Mouse (Mus musculus) layer of hippocampus, postnatal 25 days (tissue): ENCODE measurements around the gene Usf1. TPM values are rescaled to one million over a fixed set of nuclear protein-coding genes. Genes with fewer than 3 reads are reported as not detected.

Experiments used
- DNase-seq, 2 experiments: peaks; one replicate each; pipeline ENCODE4 v3.0.0; 2022; ENCODE audit warnings: mixed read lengths in 2 of 2, low spot score in 1 of 2; ENCODE audit errors: extremely low spot score in 1 of 2
- total RNA-seq, 2 experiments: library from RNA; stranded (reverse); gene quantifications; 2 replicates each; pipeline ENCODE4 v1.2.3; 2021

Gene Usf1
- total RNA-seq, 2 experiments from 2014 or later = 113 to 139 TPM

- DNase-seq = no peak
Measured at GRCm38 (mm10) chr1:171413608-171414007, 2.5 kb downstream of the Usf1 start.

GRCm38 (mm10) chr1:171418660-171419059, 7.5 kb downstream of the Usf1 start, which contains the start of gene Tstd1:
TSS of gene Tstd1 (plus strand) at chr1:171418872.
- DNase-seq = no peak

GRCm38 (mm10) chr1:171419291-171419882, 8.3 kb downstream of the Usf1 start:
- DNase-seq = no peak

GRCm38 (mm10) chr1:171419905-171420304, 8.8 kb downstream of the Usf1 start:
- no peak for DNase-seq

- no peak for DNase-seq
Measured at GRCm38 (mm10) chr1:171422504-171423095, 11.5 kb downstream of the Usf1 start.

GRCm38 (mm10) chr1:171424638-171425037, 13.5 kb downstream of the Usf1 start:
- no peak for DNase-seq

GRCm38 (mm10) chr1:171425126-171425525, 14.0 kb downstream of the Usf1 start:
- no peak for DNase-seq

- no peak for DNase-seq
Measured at GRCm38 (mm10) chr1:171432158-171432557, 21.0 kb downstream of the Usf1 start.

GRCm38 (mm10) chr1:171435288-171435814, 24.2 kb downstream of the Usf1 start:
- no peak for DNase-seq

GRCm38 (mm10) chr1:171435974-171436373, 24.9 kb downstream of the Usf1 start:
- no peak for DNase-seq

GRCm38 (mm10) chr1:171437264-171438013, 26.3 kb downstream of the Usf1 start, which contains the start of gene F11r:
TSS of gene F11r (plus strand) at chr1:171437535.
- DNase-seq = no peak

GRCm38 (mm10) chr1:171438014-171438670, 27.0 kb downstream of the Usf1 start:
- no peak for DNase-seq

GRCm38 (mm10) chr1:171439072-171439471, 28.0 kb downstream of the Usf1 start:
- no peak for DNase-seq

- DNase-seq = no peak
Measured at GRCm38 (mm10) chr1:171440025-171440725, 29.1 kb downstream of the Usf1 start.

GRCm38 (mm10) chr1:171441466-171442412, 30.6 kb downstream of the Usf1 start:
- no peak for DNase-seq

- no peak for DNase-seq
Measured at GRCm38 (mm10) chr1:171442413-171442760, 31.3 kb downstream of the Usf1 start.

- DNase-seq = no peak
Measured at GRCm38 (mm10) chr1:171445050-171445449, 33.9 kb downstream of the Usf1 start.

GRCm38 (mm10) chr1:171446854-171447253, 35.7 kb downstream of the Usf1 start:
- no peak for DNase-seq

GRCm38 (mm10) chr1:171447692-171448091, 36.6 kb downstream of the Usf1 start:
- DNase-seq = no peak
